Mouse (Mus musculus): ENCODE data around the gene Pgm2.

DNA sequence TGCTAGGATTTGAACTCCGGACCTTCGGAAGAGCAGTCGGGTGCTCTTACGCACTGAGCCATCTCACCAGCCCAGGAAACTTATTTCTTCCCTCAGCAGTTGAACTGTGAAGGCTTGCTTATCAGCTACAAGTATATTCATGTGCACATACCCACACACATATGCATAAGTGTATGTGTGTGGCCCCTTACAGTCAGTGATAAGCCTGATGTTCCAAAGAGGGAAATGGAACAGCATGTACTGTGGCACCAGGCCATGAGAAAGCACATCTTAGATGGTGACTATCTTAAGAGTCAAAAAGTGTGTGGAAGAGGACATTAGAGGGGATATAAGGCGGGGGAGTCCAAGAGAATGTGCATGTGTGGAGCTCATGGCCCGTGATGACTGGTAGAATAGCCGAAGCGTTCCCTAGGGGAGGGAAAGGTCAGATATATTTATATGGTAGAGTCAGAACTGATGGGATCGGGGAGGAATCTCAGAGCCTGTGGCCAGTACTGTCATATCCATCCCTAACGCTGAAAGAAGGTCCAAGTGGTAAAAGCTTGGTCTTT, 76.3 kb downstream of the Pgm2 start:
- TF ChIP-seq CTCF (IDR thresholded peaks at IDR 0.05; ENCODE audit: extremely low read depth, insufficient read depth, low read length) (no peak), POLR2A (IDR thresholded peaks at IDR 0.05; ENCODE audit: extremely low read depth, insufficient read depth, low read length) (no peak)

All from cortical plate, adult 2 months (tissue).